Mouse (Mus musculus) bone marrow, adult 2 months (tissue): ENCODE data around the gene Drg2. TPM values are rescaled to one million over a fixed set of nuclear protein-coding genes. Genes with fewer than 3 reads are reported as not detected.

Experiments used
- H3K27ac ChIP-seq: fragments of 200-500 bp; 2 replicates; pipeline ENCODE4 v1.5.1; 2012; ENCODE audit warnings: low read depth, mild to moderate bottlenecking, control low read depth, inconsistent platforms, low read length; ENCODE audit not compliant: control insufficient read depth, poor library complexity, insufficient read depth
- H3K4me1 ChIP-seq: fragments of 200-500 bp; 2 replicates; pipeline ENCODE4 v1.6.1; 2011; ENCODE audit warnings: low read length; ENCODE audit not compliant: control insufficient read depth, insufficient read depth
- H3K4me3 ChIP-seq: fragments of 200-500 bp; replicated peaks from 2 replicates; pipeline ENCODE3; 2011; ENCODE audit warnings: mild to moderate bottlenecking, low read depth, low read length, control low read depth; ENCODE audit not compliant: control insufficient read depth
- CTCF ChIP-seq: fragments of 200-500 bp; IDR thresholded peaks from 2 replicates; pipeline ENCODE4 v1.5.1; 2011; ENCODE audit warnings: low read length, control low read depth; ENCODE audit not compliant: control insufficient read depth, insufficient read depth
- POLR2A ChIP-seq: fragments of 200-500 bp; IDR thresholded peaks from 2 replicates; pipeline ENCODE4 v1.6.1; 2011; ENCODE audit warnings: low read depth, mild to moderate bottlenecking, control low read depth, low read length, borderline replicate concordance; ENCODE audit not compliant: control insufficient read depth
- WGBS: fragments of 180-500 bp; shearing (Covaris S2); methylation state at CpG from one replicate; pipeline ENCODE4 v1.1.7; 2018; 5-methylcytosine and 5-hydroxymethylcytosine counted together
- polyA plus RNA-seq: library from polyadenylated mRNA; stranded (reverse); fragments of >200 nt; gene quantifications from 2 replicates; pipeline ENCODE4 v1.2.4, GENCODE M21; 2011; ENCODE audit warnings: low replicate concordance; ENCODE audit not compliant: missing spikeins, insufficient read depth, insufficient read length

The Drg2 gene
- polyA plus RNA-seq, 1 experiment, result 28.0 TPM

DNA sequence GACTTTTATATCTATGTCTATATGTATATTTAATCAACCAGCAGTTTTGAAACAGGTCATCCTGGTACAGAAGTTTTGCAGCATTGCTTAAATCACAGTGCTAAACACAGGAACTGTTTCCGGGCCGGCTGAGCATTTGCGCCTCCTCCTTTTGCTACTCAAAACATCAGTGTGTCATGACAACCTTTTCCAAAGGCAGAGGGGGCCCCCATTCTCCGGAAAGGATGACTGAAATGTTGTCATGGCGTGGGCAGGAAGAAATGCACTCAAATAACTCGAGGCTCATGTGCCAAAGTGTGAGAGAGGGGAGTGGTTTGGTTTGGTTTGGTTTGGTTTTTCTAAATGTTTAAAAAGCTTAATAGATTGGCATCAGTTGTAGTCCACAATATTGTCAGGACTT, 11.5 kb upstream of the Drg2 start:
- no peak for TF ChIP-seq POLR2A
- TF ChIP-seq CTCF, result no peak
- WGBS, result 80% methylated on average over 6 of the region's 6 CpGs

DNA sequence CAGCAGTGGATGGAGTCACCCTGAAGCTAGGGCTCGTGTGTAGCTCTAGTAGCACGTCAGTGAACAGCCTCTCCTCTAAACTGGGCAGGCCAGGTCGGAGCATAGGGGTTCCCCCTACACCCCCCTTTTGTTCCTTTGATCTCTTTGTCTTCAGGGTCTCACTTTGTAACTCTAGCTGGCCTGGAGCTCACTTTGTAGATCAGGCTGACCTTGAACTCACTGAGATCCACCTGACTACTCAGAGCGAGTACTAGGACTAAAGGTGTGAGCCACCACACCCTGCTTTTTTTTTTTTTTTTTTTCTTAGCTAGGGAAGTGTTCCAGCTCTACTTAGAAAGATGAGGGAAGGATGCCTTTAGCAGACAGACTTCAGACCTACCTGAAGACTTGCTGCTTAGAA, 10.4 kb upstream of the Drg2 start:
- no peaks in the 10 kb centered on the region for H3K4me1 ChIP-seq
- WGBS, result 84% methylated on average over 4 of the region's 4 CpGs
- H3K4me3 ChIP-seq, result no peak overlapping the region
- no peak overlapping the region for H3K27ac ChIP-seq
- TF ChIP-seq POLR2A (no peak), CTCF (no peak)

More for the DNA sequence above, 11.5 kb upstream of the Drg2 start:
- no peak overlapping the region for H3K27ac ChIP-seq
- H3K4me1 ChIP-seq, result no peaks in the 10 kb centered on the region
- no peak overlapping the region for H3K4me3 ChIP-seq

DNA sequence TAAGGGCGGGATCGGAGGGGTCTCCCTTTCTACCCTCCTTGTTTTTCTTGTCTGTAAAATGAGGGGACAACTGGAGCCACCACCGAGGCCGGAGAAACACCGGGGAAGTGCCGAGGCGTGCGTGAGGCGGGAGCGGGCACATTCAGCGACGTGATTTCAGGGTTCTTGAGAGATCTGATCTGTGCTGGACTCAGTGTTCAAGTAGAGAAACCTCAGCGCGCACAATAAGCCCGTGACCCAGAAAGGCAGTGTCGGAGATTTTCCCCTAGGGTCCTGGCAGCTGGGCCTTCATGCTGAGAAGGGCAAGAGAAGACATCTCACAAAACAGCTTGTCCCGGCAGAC, 325 bp downstream of the Drg2 start:
- H3K27ac ChIP-seq, result no peak overlapping the region; the same call in 1 of the 2 replicates

DNA sequence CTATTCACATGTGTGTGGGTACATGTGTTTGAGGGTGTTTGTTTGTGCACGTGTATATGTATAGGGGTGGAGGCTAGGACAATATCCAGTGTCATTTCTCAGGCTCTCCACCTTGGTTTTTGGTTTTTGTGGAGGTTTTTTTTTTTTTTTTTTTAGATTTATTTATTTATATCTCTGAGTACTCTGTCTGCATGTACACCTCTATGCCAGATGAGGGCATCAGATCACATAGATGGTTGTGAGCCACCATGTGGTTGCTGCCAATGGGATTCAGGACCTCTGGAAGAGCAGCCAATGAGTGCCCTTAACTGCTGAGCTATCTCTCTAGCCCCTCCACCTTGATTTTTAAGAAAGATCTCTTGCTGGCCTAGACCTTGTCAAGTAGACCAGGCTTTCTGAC, 3.6 kb downstream of the Drg2 start:
- no peak overlapping the region for H3K27ac ChIP-seq
- TF ChIP-seq POLR2A (no peak), CTCF (no peak)
- 85% methylated on average over 1 of the region's 1 CpGs for WGBS
- H3K4me1 ChIP-seq, result peaks cover 3% of the 10 kb centered on the region; the same call in 1 of the 2 replicates
- H3K4me3 ChIP-seq, result no peak overlapping the region

More for the DNA sequence above, 325 bp downstream of the Drg2 start:
- TF ChIP-seq POLR2A (no peak), CTCF (no peak)
- Histone ChIP-seq H3K4me3 (peak overlapping the region; percentile 71), H3K4me1 (peaks cover 3% of the 10 kb centered on the region; the same call in 1 of the 2 replicates)
- under 1% methylated on average over 17 of the region's 17 CpGs for WGBS

DNA sequence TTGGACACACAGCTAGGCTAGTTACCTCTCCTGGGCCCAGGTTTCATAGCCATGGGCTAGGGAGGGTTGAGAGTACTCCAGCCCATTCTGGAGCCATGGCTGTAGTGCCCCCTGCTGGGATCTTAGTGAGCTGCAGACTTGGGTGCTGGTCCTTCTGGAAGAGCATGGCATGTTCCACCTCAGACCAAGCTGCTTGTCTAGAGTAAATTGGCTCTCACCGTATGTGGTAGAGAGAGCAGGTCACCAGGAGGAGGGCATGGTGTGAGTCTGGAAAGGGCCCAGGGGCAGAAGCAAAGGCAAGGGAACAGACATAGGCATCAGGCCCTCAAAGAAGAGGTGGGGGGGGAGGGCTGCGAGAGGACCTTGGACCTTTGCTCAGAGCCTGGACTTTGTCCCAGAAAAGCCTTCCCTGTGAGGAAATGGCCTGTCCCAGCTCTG, 11.6 kb downstream of the Drg2 start:
- peak; percentile 63 for TF ChIP-seq CTCF
- no peak for TF ChIP-seq POLR2A
- WGBS, result 84% methylated on average over 2 of the region's 2 CpGs

DNA sequence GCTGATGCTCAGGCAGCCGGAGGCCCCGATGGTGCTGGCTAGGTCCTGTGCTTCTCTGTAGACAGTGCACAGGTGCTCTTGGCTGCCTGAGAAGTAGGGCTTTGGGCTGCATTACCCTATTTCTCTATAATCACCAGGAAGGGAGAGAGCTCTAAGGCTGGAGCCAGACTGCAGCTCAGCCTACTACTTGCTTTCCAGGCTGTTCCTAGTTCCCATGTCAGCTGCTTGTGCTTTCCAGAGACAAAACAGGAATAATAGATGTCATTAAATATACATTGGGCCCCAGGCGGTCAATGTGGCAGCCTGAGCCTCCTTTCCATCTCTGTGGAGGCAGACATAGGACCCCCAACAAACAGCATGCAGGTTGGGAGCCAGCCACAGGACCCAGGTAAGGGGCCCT, 14.6 kb downstream of the Drg2 start, which contains the start of gene Myo15:
TSS of gene Myo15 (plus strand) at position 301 of the 400 bp plus-strand sequence.
- TF ChIP-seq CTCF, result no peak
- no peak for TF ChIP-seq POLR2A
- WGBS, result 96% methylated on average over 3 of the region's 3 CpGs

More for the DNA sequence above, 11.6 kb downstream of the Drg2 start:
- Histone ChIP-seq H3K27ac (no peak overlapping the region), H3K4me3 (no peak overlapping the region), H3K4me1 (no peaks in the 10 kb centered on the region)

DNA sequence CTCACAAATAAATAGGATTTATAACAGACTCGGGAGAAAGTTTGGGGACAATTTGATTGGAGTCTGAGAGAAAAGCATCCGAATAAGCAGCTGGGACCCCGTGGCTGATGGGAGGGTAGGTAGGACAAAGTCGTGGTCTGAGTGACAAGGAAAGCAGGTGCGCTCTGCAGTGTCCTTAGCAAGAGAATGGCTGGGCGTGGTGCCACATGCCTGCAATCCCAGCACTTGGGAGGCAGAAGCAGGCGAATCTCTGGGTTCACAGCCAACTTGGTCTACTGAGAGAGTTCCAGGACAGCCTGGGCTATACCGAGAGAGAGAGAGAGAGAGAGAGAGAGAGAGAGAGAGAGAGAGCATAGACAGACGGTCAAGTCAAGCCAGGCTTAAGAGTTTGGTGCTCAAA, 16.4 kb downstream of the Drg2 start:
- H3K27ac ChIP-seq, result no peak overlapping the region
- TF ChIP-seq POLR2A, result no peak
- no peak for TF ChIP-seq CTCF
- H3K4me3 ChIP-seq, result no peak overlapping the region
- no peaks in the 10 kb centered on the region for H3K4me1 ChIP-seq
- 75% methylated on average over 9 of the region's 9 CpGs for WGBS

More for the DNA sequence above, 14.6 kb downstream of the Drg2 start, which contains the start of gene Myo15:
- Histone ChIP-seq H3K27ac (no peak within 1 kb of the TSS), H3K4me1 (no peaks in the 10 kb centered on the region), H3K4me3 (no peak within 1 kb of the TSS)

DNA sequence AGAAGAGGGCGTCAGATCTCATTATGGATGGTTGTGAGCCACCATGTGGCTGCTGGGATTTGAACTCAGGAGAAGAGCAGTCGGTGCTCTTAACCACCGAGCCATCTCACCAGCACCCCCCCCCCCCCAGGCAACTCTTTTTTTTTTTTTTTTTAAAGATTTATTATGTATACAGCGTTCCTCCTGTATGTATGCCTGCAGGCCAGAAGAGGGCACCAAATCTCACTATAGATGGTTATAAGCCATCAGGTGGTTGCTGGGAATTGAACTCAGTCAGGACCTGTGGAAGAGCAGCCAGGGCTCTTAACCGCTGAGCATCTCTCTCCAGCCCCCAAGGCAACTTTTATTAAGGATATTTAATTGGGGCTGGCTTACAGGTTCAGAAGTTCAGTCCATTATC, 20.1 kb downstream of the Drg2 start:
- TF ChIP-seq POLR2A (no peak), CTCF (no peak)
- WGBS, result 85% methylated on average over 5 of the region's 5 CpGs
- Histone ChIP-seq H3K27ac (no peak overlapping the region), H3K4me3 (no peak overlapping the region), H3K4me1 (no peaks in the 10 kb centered on the region)
